Mouse (Mus musculus) heart, postnatal 0 days (tissue): Measurements from ENCODE around the gene Dgat2. TPM values are rescaled to one million over a fixed set of nuclear protein-coding genes. Genes with fewer than 3 reads are reported as not detected.

ENCODE experiments used
- ATAC-seq: fragments of 200-750 bp; cut with Nextera tagmentation; 2 replicates; pipeline ENCODE4 v1.8.0; 2017; ENCODE audit warnings: low read depth, moderate number of reproducible peaks, moderate library complexity; ENCODE audit not compliant: insufficient read depth
- DNase-seq: peaks from one replicate; pipeline ENCODE4 v3.0.0-alpha.2; 2016; ENCODE audit warnings: low spot score
- H3K27ac ChIP-seq: fragments of 300-500 bp; sonication (generic); 2 replicates; pipeline ENCODE4 v1.5.1; 2014; ENCODE audit warnings: low read depth, mild to moderate bottlenecking
- H3K27me3 ChIP-seq: fragments of 300-500 bp; sonication (generic); 2 replicates; pipeline ENCODE4 v1.6.1; 2014; ENCODE audit warnings: low read length, mixed read lengths; ENCODE audit not compliant: control insufficient read depth, insufficient read depth
- H3K36me3 ChIP-seq: fragments of 300-500 bp; sonication (generic); replicated peaks from 2 replicates; pipeline ENCODE4 v1.6.1; 2014; ENCODE audit warnings: low read length, mixed read lengths; ENCODE audit not compliant: control insufficient read depth, insufficient read depth
- H3K4me1 ChIP-seq: fragments of 300-500 bp; sonication (generic); 2 replicates; pipeline ENCODE4 v1.6.1; 2014; ENCODE audit warnings: antibody characterized with exemption; ENCODE audit not compliant: control insufficient read depth, insufficient read depth
- H3K4me2 ChIP-seq: fragments of 300-500 bp; sonication (generic); 2 replicates; pipeline ENCODE4 v1.6.1; 2014; ENCODE audit warnings: low read depth, mild to moderate bottlenecking, low read length, moderate library complexity
- H3K4me3 ChIP-seq: fragments of 300-500 bp; sonication (generic); 2 replicates; pipeline ENCODE4 v1.5.1; 2014; ENCODE audit warnings: low read depth, low read length
- H3K9ac ChIP-seq: fragments of 300-500 bp; sonication (generic); replicated peaks from 2 replicates; pipeline ENCODE4 v1.6.1; 2014; ENCODE audit warnings: low read depth, low read length, mixed read lengths
- H3K9me3 ChIP-seq: fragments of 300-500 bp; sonication (generic); replicated peaks from 2 replicates; pipeline ENCODE4 v1.6.1; 2016; ENCODE audit warnings: low read length; ENCODE audit not compliant: control insufficient read depth
- CTCF ChIP-seq: IDR thresholded peaks from 2 replicates; pipeline ENCODE4 v1.5.1; 2016; ENCODE audit warnings: antibody characterized with exemption, control low read depth, low read depth
- EP300 ChIP-seq: IDR thresholded peaks from 2 replicates; pipeline ENCODE4 v1.6.1; 2016; ENCODE audit warnings: antibody characterized with exemption, low read depth
- WGBS: fragments of 180-500 bp; shearing (Covaris S2); extraction: QIAGEN DNeasy Blood & Tissue Kit; methylation state at CpG from one replicate; pipeline ENCODE4 v1.1.7; 2014; 5-methylcytosine and 5-hydroxymethylcytosine counted together
- polyA plus RNA-seq: library from polyadenylated mRNA; unstranded; fragments of >200 nt; fragmentation: Nextera tagmentation; extraction: Ambion mirVana; gene quantifications from 2 replicates; pipeline ENCODE4 v1.2.1, GENCODE M21; 2015
- total RNA-seq: library from RNA; depleted of rRNA; stranded (reverse); fragments of >200 nt; gene quantifications from 2 replicates; pipeline ENCODE4 v1.2.3, GENCODE M21; 2014; ENCODE audit warnings: low replicate concordance

The Dgat2 gene
- total and polyA plus RNA-seq, 2 experiments from 2014 or later, result 114 to 115 TPM

GRCm38 (mm10) chr7:99226662-99227061 is 44.1 kb upstream of the Dgat2 start:
- DNase-seq (no peak), ATAC-seq (no peak)
- H3K9ac ChIP-seq, result no peak overlapping the region
- no peak overlapping the region for H3K4me3 ChIP-seq
- H3K9me3 ChIP-seq, result no peaks in the 10 kb centered on the region
- no peak overlapping the region for H3K4me2 ChIP-seq
- no peaks in the 10 kb centered on the region for H3K4me1 ChIP-seq
- 84% methylated on average over 10 of the region's 10 CpGs for WGBS
- H3K27me3 ChIP-seq, result no peaks in the 10 kb centered on the region
- TF ChIP-seq EP300 (no peak), CTCF (no peak)
- H3K36me3 ChIP-seq, result no peaks in the 10 kb centered on the region
- H3K27ac ChIP-seq, result no peak overlapping the region

GRCm38 (mm10) chr7:99225421-99225820 is 42.9 kb upstream of the Dgat2 start:
- no peaks in the 10 kb centered on the region for H3K36me3 ChIP-seq
- TF ChIP-seq CTCF, result no peak
- TF ChIP-seq EP300, result no peak
- ATAC-seq (no peak), DNase-seq (no peak)
- H3K4me2 ChIP-seq, result no peak overlapping the region
- 71% methylated on average over 6 of the region's 6 CpGs for WGBS
- no peak overlapping the region for H3K27ac ChIP-seq
- H3K4me3 ChIP-seq, result no peak overlapping the region
- H3K9ac ChIP-seq, result no peak overlapping the region
- no peaks in the 10 kb centered on the region for H3K9me3 ChIP-seq
- no peaks in the 10 kb centered on the region for H3K27me3 ChIP-seq
- no peaks in the 10 kb centered on the region for H3K4me1 ChIP-seq

- no peak for DNase-seq
- H3K9me3 ChIP-seq, result no peaks in the 10 kb centered on the region
- no peak for ATAC-seq
- no peak overlapping the region for H3K9ac ChIP-seq
- H3K4me2 ChIP-seq, result no peak overlapping the region
- WGBS, result 29% methylated on average over 1 of the region's 1 CpGs
- H3K36me3 ChIP-seq, result no peaks in the 10 kb centered on the region
- no peaks in the 10 kb centered on the region for H3K4me1 ChIP-seq
- no peak overlapping the region for H3K4me3 ChIP-seq
- TF ChIP-seq EP300 (no peak), CTCF (no peak)
- H3K27ac ChIP-seq, result no peak overlapping the region
- no peaks in the 10 kb centered on the region for H3K27me3 ChIP-seq
Measured at GRCm38 (mm10) chr7:99224648-99225190, 42.2 kb upstream of the Dgat2 start.

GRCm38 (mm10) chr7:99224225-99224624 is 41.7 kb upstream of the Dgat2 start:
- WGBS, result 72% methylated on average over 7 of the region's 7 CpGs
- Histone ChIP-seq H3K9ac (no peak overlapping the region), H3K4me2 (no peak overlapping the region), H3K27ac (no peak overlapping the region), H3K9me3 (no peaks in the 10 kb centered on the region), H3K4me3 (no peak overlapping the region), H3K4me1 (no peaks in the 10 kb centered on the region), H3K27me3 (no peaks in the 10 kb centered on the region), H3K36me3 (no peaks in the 10 kb centered on the region)
- ATAC-seq, result no peak
- DNase-seq, result no peak
- no peak for TF ChIP-seq EP300
- peak; percentile 25; the same call in 1 of the 2 replicates for TF ChIP-seq CTCF

- Histone ChIP-seq H3K27ac (peak overlapping the region; percentile 92), H3K36me3 (no peaks in the 10 kb centered on the region), H3K4me2 (no peak overlapping the region), H3K4me1 (peaks cover 26% of the 10 kb centered on the region), H3K9ac (no peak overlapping the region), H3K27me3 (no peaks in the 10 kb centered on the region), H3K4me3 (no peak overlapping the region), H3K9me3 (no peaks in the 10 kb centered on the region)
- peak; percentile 92 for ATAC-seq
- peak; percentile 92 for DNase-seq
- peak; percentile 83 for TF ChIP-seq EP300
- no peak for TF ChIP-seq CTCF
- WGBS, result 46% methylated on average over 3 of the region's 3 CpGs
Measured at GRCm38 (mm10) chr7:99217338-99218074, 35.0 kb upstream of the Dgat2 start.
